Mouse (Mus musculus): ENCODE measurements around the gene Kalrn.

Gene Kalrn

DNA sequence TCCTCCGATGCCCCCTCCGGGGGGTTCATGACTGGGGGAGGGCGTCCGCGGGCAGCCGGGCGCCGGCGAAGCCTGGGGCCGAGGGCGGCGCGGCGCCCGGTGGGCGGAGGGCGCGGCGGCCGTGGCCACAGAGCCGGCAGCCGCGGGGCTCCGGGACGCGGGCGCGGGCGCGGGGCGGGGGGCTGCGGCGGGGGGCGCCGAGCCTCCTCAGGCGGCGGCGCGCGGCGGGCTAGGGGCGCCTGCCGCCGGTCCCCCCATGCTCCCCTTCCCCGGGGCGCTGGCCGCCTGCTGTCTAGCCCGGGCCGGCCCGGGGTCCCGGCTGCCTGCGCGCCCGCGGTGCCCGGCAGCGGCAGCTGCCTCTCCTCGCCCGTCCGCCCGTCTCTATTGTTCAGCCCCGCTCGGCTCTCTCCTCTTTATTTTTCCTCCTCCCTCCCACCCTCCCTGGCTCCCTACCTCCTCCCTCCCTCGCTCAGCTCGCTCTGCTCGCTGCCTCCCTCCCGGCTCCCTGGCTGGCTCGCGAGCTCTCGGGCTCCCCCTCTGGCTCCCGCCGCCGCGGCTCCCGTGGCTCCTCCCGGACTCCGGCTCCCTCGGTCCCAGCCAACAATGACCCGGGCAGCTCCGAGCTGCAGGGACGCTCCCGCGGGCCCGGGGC lies at the start of gene Kalrn:
Gene Kalrn (minus strand): TSS at position 382 of the 652 bp plus-strand sequence.
- peak; percentile 78 for DNase-seq (ENCODE audit: low read depth, low spot score)

GRCm38 (mm10) chr16:34614021-34614420 lies 40.7 kb upstream of the Kalrn start:
- no peak for DNase-seq (ENCODE audit: low read depth, low spot score)

- DNase-seq (ENCODE audit: low read depth, low spot score) = no peak
Measured at GRCm38 (mm10) chr16:34610137-34610536, 36.8 kb upstream of the Kalrn start.

DNA sequence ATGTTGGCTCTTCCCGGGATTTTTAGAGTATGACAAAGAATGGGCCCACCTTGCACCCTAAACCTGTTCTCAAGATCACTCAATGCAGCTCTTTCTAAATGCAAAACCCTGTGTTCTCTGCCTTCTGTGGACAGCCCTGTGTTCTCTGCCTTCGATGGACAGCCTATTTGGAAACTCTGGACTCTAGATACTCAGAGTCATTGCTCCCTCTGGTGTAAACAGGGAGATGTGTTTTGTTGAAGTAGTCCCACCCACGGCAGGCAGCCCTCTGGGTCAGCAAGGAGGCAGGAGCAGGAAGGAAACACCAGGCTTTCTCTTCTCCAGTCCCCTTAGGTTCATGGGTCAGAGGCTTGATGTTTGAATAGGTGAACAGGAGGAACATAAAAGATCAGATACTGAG lies 32.3 kb upstream of the Kalrn start:
- no peak for DNase-seq (ENCODE audit: low read depth, low spot score)

DNA sequence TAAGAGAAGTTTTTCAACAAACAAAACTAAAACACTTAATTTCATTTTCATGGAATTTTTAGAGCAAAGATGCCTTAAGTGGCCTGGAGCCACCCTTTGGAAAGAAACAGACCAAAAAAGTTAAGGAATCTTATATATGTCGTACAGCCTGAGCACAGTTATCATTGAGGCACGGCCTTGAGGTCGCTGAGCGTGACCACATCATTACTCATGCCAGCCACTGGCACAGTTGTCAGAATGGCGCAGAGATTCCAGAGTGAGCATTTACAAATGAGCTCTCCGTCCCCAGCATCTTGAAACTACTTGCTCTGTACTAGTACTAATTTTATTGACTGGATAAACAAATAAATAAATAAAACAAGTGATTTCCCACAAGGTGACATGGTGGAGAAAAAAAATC lies 30.5 kb upstream of the Kalrn start:
- no peak for DNase-seq (ENCODE audit: low read depth, low spot score)

- no peak for DNase-seq (ENCODE audit: low read depth, low spot score)
Measured at GRCm38 (mm10) chr16:34603076-34603475, 29.7 kb upstream of the Kalrn start.

GRCm38 (mm10) chr16:34601954-34602353 lies 28.6 kb upstream of the Kalrn start:
- DNase-seq (ENCODE audit: low read depth, low spot score) = no peak

- DNase-seq (ENCODE audit: low read depth, low spot score) = no peak
Measured at GRCm38 (mm10) chr16:34595294-34595693, 22.0 kb upstream of the Kalrn start.

- no peak for DNase-seq (ENCODE audit: low read depth, low spot score)
Measured at GRCm38 (mm10) chr16:34594597-34595262, 21.4 kb upstream of the Kalrn start.

GRCm38 (mm10) chr16:34592696-34593095 lies 19.4 kb upstream of the Kalrn start:
- no peak for DNase-seq (ENCODE audit: low read depth, low spot score)

GRCm38 (mm10) chr16:34591934-34592333 lies 18.6 kb upstream of the Kalrn start:
- DNase-seq (ENCODE audit: low read depth, low spot score) = no peak

DNA sequence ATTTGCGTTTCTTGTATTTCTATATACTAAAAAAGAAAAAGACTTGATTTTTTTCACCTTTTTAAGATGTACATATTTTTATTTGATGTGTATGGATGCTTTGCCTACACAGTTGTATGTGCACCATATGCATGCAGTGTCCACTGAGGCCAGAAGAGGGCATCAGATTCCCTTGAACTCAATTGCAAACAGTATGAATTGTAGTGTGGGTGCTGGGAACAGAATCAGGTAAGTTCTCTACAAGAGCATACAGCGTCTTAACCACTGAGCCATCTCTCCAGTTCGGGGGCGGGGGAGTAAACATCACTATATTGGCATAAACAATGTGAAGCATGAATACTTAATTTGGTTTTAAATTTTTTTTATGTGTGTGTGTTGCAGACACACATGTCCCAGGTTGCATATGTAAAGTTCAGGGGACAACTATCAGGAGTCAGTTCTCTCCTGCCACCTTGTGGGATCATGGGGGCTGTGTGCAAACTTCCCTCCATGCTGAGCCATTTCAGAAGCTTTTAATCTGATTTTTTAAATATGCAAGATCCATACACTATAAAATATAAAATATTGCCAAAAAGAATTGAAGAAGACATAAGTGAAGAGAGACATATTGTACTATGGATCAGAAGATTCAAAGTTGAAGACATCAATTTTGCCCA lies 6.5 kb upstream of the Kalrn start:
- DNase-seq (ENCODE audit: low read depth, low spot score) = no peak

- DNase-seq (ENCODE audit: low read depth, low spot score) = no peak
Measured at GRCm38 (mm10) chr16:34573856-34574491, 642 bp upstream of the Kalrn start.

DNA sequence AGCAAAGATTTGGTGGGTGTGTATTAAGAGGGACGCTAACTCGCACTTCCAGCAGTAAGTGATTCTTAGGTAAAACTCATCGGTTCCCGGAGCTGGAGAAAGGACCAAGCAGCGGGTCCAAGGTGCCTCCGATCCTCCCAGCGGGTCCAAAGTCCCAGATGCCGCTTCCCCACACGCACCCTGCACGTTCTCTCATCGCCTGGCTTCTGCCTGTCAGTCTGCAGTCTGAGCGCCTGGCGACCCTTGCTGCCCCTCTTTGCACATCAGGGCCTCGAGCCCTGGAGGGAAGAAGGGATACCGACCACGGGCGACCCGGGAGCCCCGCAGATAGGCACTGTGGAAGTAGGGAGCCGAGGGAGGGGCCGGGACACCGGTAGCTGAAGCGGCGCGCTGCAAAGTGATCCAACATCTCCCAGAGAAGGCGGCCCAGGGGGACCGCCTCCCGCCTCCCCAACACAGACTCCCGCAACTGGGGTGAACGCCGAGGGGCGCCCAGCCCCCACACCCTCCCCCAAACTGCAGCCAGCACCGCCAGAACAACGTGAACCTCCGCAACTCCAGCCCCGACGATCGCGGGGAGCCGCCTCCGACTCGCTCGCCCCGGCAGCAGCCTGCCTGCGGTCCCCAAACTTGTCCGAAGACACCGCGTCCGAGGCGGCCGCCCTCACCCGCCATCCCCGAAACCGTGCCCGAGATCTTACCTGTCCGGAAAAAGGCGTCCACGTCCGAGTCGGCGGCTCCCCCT lies 754 bp downstream of the Kalrn start:
- DNase-seq (ENCODE audit: low read depth, low spot score) = no peak

DNA sequence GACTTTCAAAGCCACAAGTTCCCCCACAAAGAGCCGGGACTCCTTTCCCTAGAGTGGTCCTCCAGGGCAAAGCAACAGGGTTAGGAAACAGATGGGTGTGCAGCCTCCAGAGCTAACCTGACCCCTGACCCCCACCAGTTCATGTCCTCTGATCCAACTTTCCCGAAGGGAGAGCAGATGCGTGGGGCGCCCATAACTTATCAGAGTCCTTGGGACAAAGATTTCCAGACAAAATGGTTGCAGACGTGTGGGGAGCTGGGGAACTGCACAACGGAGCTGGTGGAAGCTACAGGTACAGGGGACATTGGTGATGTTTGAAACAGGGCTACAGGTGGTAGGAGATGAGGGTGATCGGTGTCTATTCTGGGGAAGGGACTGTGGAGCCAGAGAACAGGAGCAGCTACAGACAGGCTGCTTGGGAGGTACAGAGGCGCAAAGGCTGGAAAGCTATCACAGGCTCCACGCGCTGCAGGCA lies 1.4 kb downstream of the Kalrn start:
- DNase-seq (ENCODE audit: low read depth, low spot score) = no peak

GRCm38 (mm10) chr16:34569897-34570296 lies 3.4 kb downstream of the Kalrn start:
- DNase-seq (ENCODE audit: low read depth, low spot score) = no peak

GRCm38 (mm10) chr16:34568831-34569230 lies 4.5 kb downstream of the Kalrn start:
- DNase-seq (ENCODE audit: low read depth, low spot score) = no peak

GRCm38 (mm10) chr16:34563593-34564280 lies 9.6 kb downstream of the Kalrn start:
- DNase-seq (ENCODE audit: low read depth, low spot score) = no peak

DNA sequence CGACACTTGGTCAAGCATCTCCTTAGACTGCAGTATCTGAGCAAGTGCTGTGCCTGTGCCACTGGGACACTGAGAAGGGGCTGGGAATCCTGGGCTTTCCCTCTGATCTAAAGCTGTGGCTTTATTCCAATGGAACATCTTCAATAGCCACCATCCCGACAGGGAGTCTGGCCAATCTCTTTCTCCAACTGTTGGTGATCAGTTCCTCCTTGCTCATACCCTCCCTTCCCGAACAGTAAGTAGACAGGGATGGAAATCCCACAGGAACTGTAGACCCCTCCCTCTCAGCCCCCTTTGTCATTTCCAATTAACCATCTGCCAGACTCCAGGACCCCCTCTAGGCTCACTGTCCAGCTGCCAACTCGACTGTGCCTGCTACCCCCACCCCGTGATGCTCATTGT lies 11.6 kb downstream of the Kalrn start:
- DNase-seq (ENCODE audit: low read depth, low spot score) = no peak

GRCm38 (mm10) chr16:34560814-34561213 lies 12.5 kb downstream of the Kalrn start:
- DNase-seq (ENCODE audit: low read depth, low spot score) = no peak

GRCm38 (mm10) chr16:34560411-34560810 lies 12.9 kb downstream of the Kalrn start:
- DNase-seq (ENCODE audit: low read depth, low spot score) = no peak
